Mouse (Mus musculus): Measurements from ENCODE around the gene Gm10112. TPM values are rescaled to one million over a fixed set of nuclear protein-coding genes. Genes with fewer than 3 reads are reported as not detected.

Gm10112 gene
- polyA plus RNA-seq (2012; ENCODE audit: insufficient read depth, insufficient read length, missing spikeins): not detected in 2 replicates

GRCm38 (mm10) chrX:111168040-111168439 is at the start of gene Gm10112:
Gene Gm10112, plus strand, starts transcription at chrX:111168340.
- H3K27ac ChIP-seq (replicated peaks; ENCODE audit: low read depth, low read length): no peak within 1 kb of the TSS
- no peaks in the 10 kb centered on the region for H3K4me1 ChIP-seq (ENCODE audit: control insufficient read depth, insufficient read depth, insufficient read length, low read length)
- H3K4me3 ChIP-seq (ENCODE audit: insufficient read depth, low read depth, low read length): no peak within 1 kb of the TSS

GRCm38 (mm10) chrX:111189574-111189973 is 21.4 kb downstream of the Gm10112 start:
- Histone ChIP-seq H3K4me3 (ENCODE audit: insufficient read depth, low read depth, low read length) (no peak overlapping the region), H3K4me1 (ENCODE audit: control insufficient read depth, insufficient read depth, insufficient read length, low read length) (no peaks in the 10 kb centered on the region), H3K27ac (replicated peaks; ENCODE audit: low read depth, low read length) (no peak overlapping the region)

- no peak overlapping the region for H3K4me3 ChIP-seq (ENCODE audit: insufficient read depth, low read depth, low read length)
- H3K4me1 ChIP-seq (ENCODE audit: control insufficient read depth, insufficient read depth, insufficient read length, low read length): no peaks in the 10 kb centered on the region
- no peak overlapping the region for H3K27ac ChIP-seq (replicated peaks; ENCODE audit: low read depth, low read length)
These were observed 28.2 kb downstream of the Gm10112 start for GRCm38 (mm10) chrX:111196376-111196775.

GRCm38 (mm10) chrX:111210225-111210624 is 42.1 kb downstream of the Gm10112 start:
- Histone ChIP-seq H3K27ac (replicated peaks; ENCODE audit: low read depth, low read length) (no peak overlapping the region), H3K4me1 (ENCODE audit: control insufficient read depth, insufficient read depth, insufficient read length, low read length) (no peaks in the 10 kb centered on the region), H3K4me3 (ENCODE audit: insufficient read depth, low read depth, low read length) (no peak overlapping the region)

Other genes with a start within 250 kb of the Gm10112 start
- gene Cylc1, start 57.9 kb upstream of the Gm10112 start, polyA plus RNA-seq (2012; ENCODE audit: insufficient read depth, insufficient read length, missing spikeins): not detected in 2 replicates